Mouse (Mus musculus) midbrain, embryonic 16.5 days (tissue): ENCODE data around the gene Otub2. TPM values are rescaled to one million over a fixed set of nuclear protein-coding genes. Genes with fewer than 3 reads are reported as not detected.
"Not testable (repeated sequence)": the region's sequence is repeated elsewhere in the genome, so short reads cannot be mapped to it uniquely, and the experiment has no call there.

Experiments
- ATAC-seq: fragments of 200-750 bp; cut with Nextera tagmentation; 2 replicates; pipeline ENCODE4 v1.8.0; 2017; ENCODE audit warnings: moderate TSS enrichment
- H3K27ac ChIP-seq: fragments of 300-500 bp; sonication (generic); 2 replicates; pipeline ENCODE4 v1.5.1; 2014; ENCODE audit warnings: mild to moderate bottlenecking, low read length, mixed read lengths
- H3K27me3 ChIP-seq: fragments of 300-500 bp; sonication (generic); 2 replicates; pipeline ENCODE4 v1.6.1; 2014; ENCODE audit warnings: low read depth, low read length, mixed read lengths; ENCODE audit not compliant: control insufficient read depth, insufficient read depth
- H3K36me3 ChIP-seq: fragments of 300-500 bp; sonication (generic); 2 replicates; pipeline ENCODE4 v1.6.1; 2014; ENCODE audit warnings: mild to moderate bottlenecking, low read length, moderate library complexity, mixed read lengths; ENCODE audit not compliant: control insufficient read depth, insufficient read depth
- H3K4me1 ChIP-seq: fragments of 300-500 bp; sonication (generic); 2 replicates; pipeline ENCODE4 v1.6.1; 2014; ENCODE audit warnings: mild to moderate bottlenecking, low read length, mixed read lengths; ENCODE audit not compliant: control insufficient read depth, insufficient read depth
- H3K4me2 ChIP-seq: fragments of 300-500 bp; sonication (generic); 2 replicates; pipeline ENCODE4 v1.6.1; 2014; ENCODE audit warnings: mild to moderate bottlenecking, low read length, mixed read lengths
- H3K4me3 ChIP-seq: fragments of 300-500 bp; sonication (generic); 2 replicates; pipeline ENCODE4 v1.5.1; 2014; ENCODE audit warnings: low read depth, mild to moderate bottlenecking, low read length, moderate library complexity, mixed read lengths
- H3K9ac ChIP-seq: fragments of 300-500 bp; sonication (generic); 2 replicates; pipeline ENCODE4 v1.6.1; 2014; ENCODE audit warnings: low read depth, low read length, mixed read lengths
- H3K9me3 ChIP-seq: fragments of 300-500 bp; sonication (generic); replicated peaks from 2 replicates; pipeline ENCODE4 v1.6.1; 2014; ENCODE audit warnings: mild to moderate bottlenecking, low read length, mixed read lengths; ENCODE audit not compliant: control insufficient read depth, poor library complexity, severe bottlenecking
- WGBS: fragments of 180-500 bp; shearing (Covaris S2); extraction: QIAGEN DNeasy Blood & Tissue Kit; methylation state at CpG from one replicate; pipeline ENCODE4 v1.1.7; 2014; 5-methylcytosine and 5-hydroxymethylcytosine counted together
- polyA plus RNA-seq: library from polyadenylated mRNA; unstranded; fragments of >200 nt; fragmentation: Nextera tagmentation; extraction: Ambion mirVana; gene quantifications from 2 replicates; pipeline ENCODE4 v1.2.1, GENCODE M21; 2015

Gene Otub2
- polyA plus RNA-seq, 1 experiment from 2014 or later = 24.4 TPM

GRCm38 (mm10) chr12:103444261-103444660 lies 55.8 kb downstream of the Otub2 start:
- not testable (repeated sequence) for H3K27ac ChIP-seq, H3K27me3 ChIP-seq, H3K4me1 ChIP-seq, H3K4me3 ChIP-seq, H3K9me3 ChIP-seq, H3K4me2 ChIP-seq, ATAC-seq, H3K36me3 ChIP-seq, H3K9ac ChIP-seq
- WGBS = 59% methylated on average over 5 of the region's 7 CpGs

GRCm38 (mm10) chr12:103445060-103445459 lies 56.6 kb downstream of the Otub2 start:
- no peaks in the 10 kb centered on the region for H3K4me1 ChIP-seq
- H3K27ac ChIP-seq = no peak overlapping the region
- ATAC-seq = no peak
- H3K36me3 ChIP-seq = no peaks in the 10 kb centered on the region
- no peaks in the 10 kb centered on the region for H3K27me3 ChIP-seq
- H3K4me3 ChIP-seq = no peak overlapping the region
- H3K9me3 ChIP-seq = no peaks in the 10 kb centered on the region
- no peak overlapping the region for H3K9ac ChIP-seq
- 67% methylated on average over 3 of the region's 3 CpGs for WGBS
- H3K4me2 ChIP-seq = no peak overlapping the region

GRCm38 (mm10) chr12:103453361-103453760 lies 64.9 kb downstream of the Otub2 start:
- Histone ChIP-seq H3K4me3 (no peak overlapping the region), H3K4me1 (no peaks in the 10 kb centered on the region), H3K9me3 (no peaks in the 10 kb centered on the region), H3K27me3 (no peaks in the 10 kb centered on the region), H3K36me3 (no peaks in the 10 kb centered on the region), H3K9ac (no peak overlapping the region), H3K4me2 (no peak overlapping the region), H3K27ac (no peak overlapping the region)
- ATAC-seq = no peak

Other genes with a start within 250 kb of the Otub2 start
- 0.48 and 0.55 TPM in 2 replicates for gene Prima1, start 146.5 kb upstream of the Otub2 start, polyA plus RNA-seq
- 5.3 and 7.7 TPM in 2 replicates for gene Fam181a, start 77.7 kb upstream of the Otub2 start, polyA plus RNA-seq
- gene Asb2, start 32.7 kb upstream of the Otub2 start, polyA plus RNA-seq = 0.80 and 0.82 TPM in 2 replicates
- 1.2 and 1.4 TPM in 2 replicates for gene 9330161L09Rik, start 19.1 kb downstream of the Otub2 start, polyA plus RNA-seq
- gene Ddx24, start 37.1 kb downstream of the Otub2 start, polyA plus RNA-seq = 150 and 155 TPM in 2 replicates
- 10.0 and 12.3 TPM in 2 replicates for gene Ifi27, start 45.5 kb downstream of the Otub2 start, polyA plus RNA-seq
- gene Ifi27l2a, start 55.0 kb downstream of the Otub2 start, polyA plus RNA-seq = 1.6 and 2.3 TPM in 2 replicates
- not detected in 2 replicates for gene Ifi27l2b, start 68.5 kb downstream of the Otub2 start, polyA plus RNA-seq
- gene Ppp4r4, start 143.6 kb downstream of the Otub2 start, polyA plus RNA-seq = 2.8 and 3.6 TPM in 2 replicates
- not detected in 2 replicates for gene Serpina10, start 242.8 kb downstream of the Otub2 start, polyA plus RNA-seq